Comparison of ENCODE assay signal across 20 mouse cellular contexts in the genomic region with DNA sequence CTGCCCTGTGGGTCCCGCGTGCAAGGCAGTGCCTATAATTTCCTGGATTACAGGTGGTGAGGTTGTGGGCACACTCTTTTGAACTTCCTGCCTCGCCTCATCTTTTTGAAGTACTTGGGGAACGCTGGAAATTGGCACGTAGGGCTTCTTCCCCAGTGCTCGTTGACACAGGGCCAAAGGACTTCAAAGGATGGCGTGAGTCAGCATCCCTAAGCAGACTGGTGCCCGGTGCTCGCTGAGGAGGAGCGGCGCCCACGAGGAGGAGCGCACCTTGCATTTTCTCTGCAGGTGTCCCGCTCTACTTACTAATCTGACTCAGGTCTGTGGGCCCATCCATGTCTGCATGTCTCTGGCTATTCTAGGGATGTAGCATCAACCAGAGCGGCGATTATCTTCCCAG. TPM values are rescaled to one million over a fixed set of nuclear protein-coding genes. Genes with fewer than 3 reads are reported as not detected.
A peak's percentile ranks its signal among the peaks of the same experiment; 100 is the strongest.
DNase-seq lines count a peak whose midpoint lies in the region; ATAC-seq lines count a peak whose summit lies in the region.
"Had no signal": no experiment of that assay in that cellular context is flagged by ENCODE, and none has a peak within 500 bp of the region (broad histone marks: within the 10 kb centered on the region; RNA-seq: fewer than 3 reads in every experiment).

No protein-coding gene starts in this region.

- no peak for DNase-seq in heart, embryonic 10.5 days (ENCODE audit: low spot score)
- no peak for DNase-seq in heart, postnatal 25 days (ENCODE audit: low spot score)
- no peak for DNase-seq in lung, postnatal 14 days
- DNase-seq in brain, adult 2 months (ENCODE audit: low read depth, low spot score) = peak; percentile 64
- no peak for DNase-seq in spleen, adult 18-20 months
- no peak for DNase-seq in hindbrain, embryonic 11.5 days (ENCODE audit: low spot score)
- DNase-seq: cerebellum, adult 8-10 months; gastrocnemius, postnatal 14 days; kidney, adult 11 months; left cerebral cortex, postnatal 4 days; liver; thymus, adult 2 months had no signal

- no peak overlapping the region for H3K4me3 ChIP-seq in heart, embryonic 10.5 days
- H3K4me3 ChIP-seq in lung, embryonic 15.5 days = no peak overlapping the region
- H3K4me3 ChIP-seq in hindbrain, embryonic 11.5 days (ENCODE audit: low read depth, low read length) = no peak overlapping the region
- H3K4me3 ChIP-seq: forebrain, embryonic 13.5 days; midbrain, embryonic 13.5 days; neural tube, embryonic 12.5 days had no signal

- H3K4me1 ChIP-seq in heart, embryonic 10.5 days = peaks cover 72% of the 10 kb centered on the region
- H3K4me1 ChIP-seq in lung, embryonic 15.5 days = peaks cover 53% of the 10 kb centered on the region
- peaks cover 14% of the 10 kb centered on the region for H3K4me1 ChIP-seq in hindbrain, embryonic 11.5 days (replicated peaks; ENCODE audit: control insufficient read depth, insufficient read depth, low read length)

- H3K27me3 ChIP-seq in heart, embryonic 10.5 days (ENCODE audit: insufficient read depth, poor library complexity, severe bottlenecking) = no peaks in the 10 kb centered on the region
- H3K27me3 ChIP-seq in lung, embryonic 15.5 days = no peaks in the 10 kb centered on the region
- no peaks in the 10 kb centered on the region for H3K27me3 ChIP-seq in hindbrain, embryonic 11.5 days (ENCODE audit: control insufficient read depth, insufficient read depth, low read length)
- H3K27me3 ChIP-seq: forebrain, embryonic 13.5 days; midbrain, embryonic 13.5 days; neural tube, embryonic 12.5 days had no signal

- H3K36me3 ChIP-seq in heart, embryonic 10.5 days = peaks cover 58% of the 10 kb centered on the region
- H3K36me3 ChIP-seq in lung, embryonic 15.5 days = peaks cover 13% of the 10 kb centered on the region; the same call in 1 of the 2 replicates
- H3K36me3 ChIP-seq in hindbrain, embryonic 11.5 days (ENCODE audit: control insufficient read depth, insufficient read depth, low read length) = 0 out of 2 replicates have a peak, but pooled peaks cover 10% of the 10 kb centered on the region

- ATAC-seq in lung, embryonic 15.5 days (ENCODE audit: borderline replicate concordance, extremely low read depth, low FRiP score, low TSS enrichment) = no peak
- ATAC-seq in hindbrain, embryonic 11.5 days (ENCODE audit: low FRiP score) = no peak
- ATAC-seq: forebrain, embryonic 13.5 days; midbrain, embryonic 13.5 days had no signal

- H3K27ac ChIP-seq in heart, embryonic 10.5 days = peak overlapping the region; percentile 47; the same call in 1 of the 2 replicates
- H3K27ac ChIP-seq in lung, embryonic 15.5 days = 0 out of 2 replicates have a peak overlapping the region, but pooled peaks have one; percentile 15
- no peak overlapping the region for H3K27ac ChIP-seq in hindbrain, embryonic 11.5 days (ENCODE audit: low read depth, low read length)
- H3K27ac ChIP-seq: forebrain, embryonic 13.5 days; midbrain, embryonic 13.5 days; neural tube, embryonic 12.5 days had no signal

- H3K4me2 ChIP-seq in lung, embryonic 15.5 days = no peak overlapping the region
- H3K4me2 ChIP-seq in hindbrain, embryonic 11.5 days (replicated peaks; ENCODE audit: low read depth, low read length) = no peak overlapping the region
- H3K4me2 ChIP-seq: midbrain, embryonic 13.5 days; neural tube, embryonic 12.5 days had no signal

- H3K9me3 ChIP-seq in heart, embryonic 10.5 days = no peaks in the 10 kb centered on the region
- no peaks in the 10 kb centered on the region for H3K9me3 ChIP-seq in lung, embryonic 15.5 days
- no peaks in the 10 kb centered on the region; the same call in 1 of the 2 replicates for H3K9me3 ChIP-seq in hindbrain, embryonic 11.5 days (ENCODE audit: control insufficient read depth, low read length)
- H3K9me3 ChIP-seq: forebrain, embryonic 13.5 days; midbrain, embryonic 13.5 days had no signal

- H3K9ac ChIP-seq in lung, embryonic 15.5 days = no peak overlapping the region
- H3K9ac ChIP-seq in hindbrain, embryonic 11.5 days (ENCODE audit: low read depth, low read length) = no peak overlapping the region
- H3K9ac ChIP-seq: midbrain, embryonic 13.5 days; neural tube, embryonic 12.5 days had no signal

- intact Hi-C loops in heart, postnatal 25 days (cut with DNase I) = no loop called here

- WGBS in heart, embryonic 10.5 days = 92% methylated on average over 16 of the region's 16 CpGs
- 75% methylated on average over 16 of the region's 16 CpGs for WGBS in lung, embryonic 15.5 days
- 97% methylated on average over 16 of the region's 16 CpGs for WGBS in hindbrain, embryonic 11.5 days

RNA-seq across cellular contexts. Expression of gene Hunk, which starts 4.9 kb away (rescaled TPM):
- 20.0 and 22.8 TPM in 2 replicates for polyA plus RNA-seq in heart, embryonic 10.5 days (2016; fragmentation: Nextera tagmentation; extraction: Ambion mirVana)
- 1 to 10 TPM in 1 of 2 experiments, under 1 TPM in 1; 0.50 to 1.1 TPM for total RNA-seq in heart, postnatal 25 days (2021)
- polyA plus RNA-seq in lung, embryonic 15.5 days (2015; fragmentation: Nextera tagmentation; extraction: Ambion mirVana) = 14.8 and 16.6 TPM in 2 replicates
- polyA plus RNA-seq in hindbrain, embryonic 11.5 days (2014; fragmentation: Nextera tagmentation; extraction: Ambion mirVana) = 11.0 and 13.1 TPM in 2 replicates
- total RNA-seq: CH12.LX; hematopoietic stem cell, adult 5-6 weeks; megakaryocyte, adult 5-6 weeks; MEL had no signal
